Mouse (Mus musculus) MEL (cell line): Measurements from ENCODE around the gene Sec13. TPM values are rescaled to one million over a fixed set of nuclear protein-coding genes. Genes with fewer than 3 reads are reported as not detected.

Source experiments
- DNase-seq: peaks from one replicate; pipeline ENCODE4 v3.0.0; 2011; ENCODE audit warnings: low read depth, low spot score
- H3K27ac ChIP-seq: 2 replicates; pipeline ENCODE4 v1.5.1; 2012; ENCODE audit warnings: low read depth, mild to moderate bottlenecking, control low read depth, low read length, moderate library complexity; ENCODE audit not compliant: control insufficient read depth
- H3K27me3 ChIP-seq, 2 experiments: fragments of 150-350 bp in 1 of 2; sonication (generic) in 1 of 2; 2 replicates each; pipeline ENCODE4 v1.6.1; 2012; ENCODE audit warnings: low read length in 2 of 2, mild to moderate bottlenecking in 2 of 2, improper control_type of control experiment in 1 of 2, moderate library complexity in 1 of 2; ENCODE audit not compliant: insufficient read depth in 2 of 2, control insufficient read depth in 1 of 2
- H3K36me3 ChIP-seq, 2 experiments: 2 replicates each; pipeline ENCODE4 v1.6.1; 2012 to 2014; ENCODE audit warnings: low read length in 2 of 2, improper control_type of control experiment in 1 of 2, inconsistent platforms in 1 of 2, mild to moderate bottlenecking in 1 of 2; ENCODE audit not compliant: insufficient read depth in 2 of 2, control insufficient read depth in 1 of 2
- H3K4me1 ChIP-seq, 2 experiments: fragments of 150-350 bp in 1 of 2; sonication (generic) in 1 of 2; 2 replicates each; pipeline ENCODE4 v1.6.1; 2012; ENCODE audit warnings: low read length in 2 of 2, improper control_type of control experiment in 1 of 2, mild to moderate bottlenecking in 1 of 2; ENCODE audit not compliant: insufficient read depth in 2 of 2, control insufficient read depth in 1 of 2
- H3K4me3 ChIP-seq, 2 experiments: fragments of 150-350 bp in 1 of 2; sonication (generic) in 1 of 2; 2 replicates each; pipeline ENCODE4 v1.5.1; 2012; ENCODE audit warnings: low read depth in 2 of 2, low read length in 2 of 2, mild to moderate bottlenecking in 2 of 2, moderate library complexity in 2 of 2, control low read depth in 1 of 2, improper control_type of control experiment in 1 of 2; ENCODE audit not compliant: control insufficient read depth in 1 of 2, insufficient read depth in 1 of 2
- H3K79me2 ChIP-seq: 2 replicates; pipeline ENCODE4 v1.6.1; 2012; ENCODE audit warnings: mild to moderate bottlenecking, low read length, moderate library complexity; ENCODE audit not compliant: control insufficient read depth, poor library complexity, insufficient read depth
- H3K9ac ChIP-seq: 2 replicates; pipeline ENCODE4 v1.6.1; 2012; ENCODE audit warnings: low read depth, mild to moderate bottlenecking, control low read depth, low read length, moderate library complexity; ENCODE audit not compliant: control insufficient read depth, poor library complexity, severe bottlenecking
- H3K9me3 ChIP-seq: fragments of 150-350 bp; sonication (generic); replicated peaks from 2 replicates; pipeline ENCODE4 v1.6.1; 2012; ENCODE audit warnings: mild to moderate bottlenecking, low read length, improper control_type of control experiment, moderate library complexity; ENCODE audit not compliant: insufficient read depth
- CHD1 ChIP-seq: IDR thresholded peaks from 2 replicates; pipeline ENCODE4 v1.6.1; 2012; ENCODE audit warnings: low read depth, mild to moderate bottlenecking, inconsistent platforms, low read length, improper control_type of control experiment
- CHD2 ChIP-seq: IDR thresholded peaks from 2 replicates; pipeline ENCODE4 v1.6.1; 2011; ENCODE audit warnings: low read length, improper control_type of control experiment
- CTCF ChIP-seq, 3 experiments: IDR thresholded peaks in 2 of 3; conservative IDR thresholded peaks in 1 of 3; 2 replicates each; pipeline ENCODE4 v1.5.1; 2011 to 2012; ENCODE audit warnings: low read length in 3 of 3, low read depth in 2 of 3, mild to moderate bottlenecking in 2 of 3, improper control_type of control experiment in 1 of 3, inconsistent platforms in 1 of 3, mixed read lengths in 1 of 3, moderate library complexity in 1 of 3; ENCODE audit not compliant: control insufficient read depth in 1 of 3, insufficient read depth in 1 of 3, poor library complexity in 1 of 3, severe bottlenecking in 1 of 3
- E2F4 ChIP-seq: IDR thresholded peaks from 2 replicates; pipeline ENCODE4 v1.6.1; 2011; ENCODE audit warnings: low read depth, low read length, improper control_type of control experiment, borderline replicate concordance
- ELF1 ChIP-seq: IDR thresholded peaks from 2 replicates; pipeline ENCODE4 v1.6.1; 2014; ENCODE audit warnings: low read depth, mild to moderate bottlenecking, inconsistent platforms, low read length, improper control_type of control experiment, moderate library complexity
- ETS1 ChIP-seq: IDR thresholded peaks from 2 replicates; pipeline ENCODE4 v1.6.1; 2012; ENCODE audit warnings: low read depth, mild to moderate bottlenecking, inconsistent platforms, low read length, improper control_type of control experiment, moderate library complexity
- GATA1 ChIP-seq: IDR thresholded peaks from 2 replicates; pipeline ENCODE4 v1.6.1; 2011; ENCODE audit warnings: low read depth, low read length, improper control_type of control experiment
- HCFC1 ChIP-seq: IDR thresholded peaks from 2 replicates; pipeline ENCODE4 v1.6.1; 2012; ENCODE audit warnings: low read depth, mild to moderate bottlenecking, inconsistent platforms, low read length, improper control_type of control experiment, moderate library complexity
- JUND ChIP-seq: IDR thresholded peaks from 2 replicates; pipeline ENCODE4 v1.6.1; 2011; ENCODE audit warnings: low read depth, mild to moderate bottlenecking, improper control_type of control experiment, low read length
- KAT2A ChIP-seq: conservative IDR thresholded peaks from 2 replicates; pipeline ENCODE4 v1.6.1; 2012; ENCODE audit warnings: low read depth, low read length, improper control_type of control experiment, inconsistent platforms
- MAFK ChIP-seq: IDR thresholded peaks from 2 replicates; pipeline ENCODE4 v1.6.1; 2011; ENCODE audit warnings: low read depth, mild to moderate bottlenecking, low read length, improper control_type of control experiment, borderline replicate concordance
- MAX ChIP-seq: IDR thresholded peaks from 2 replicates; pipeline ENCODE4 v1.6.1; 2011; ENCODE audit warnings: low read length, improper control_type of control experiment
- MAZ ChIP-seq: IDR thresholded peaks from 2 replicates; pipeline ENCODE4 v1.6.1; 2012; ENCODE audit warnings: low read depth, mild to moderate bottlenecking, inconsistent platforms, low read length, improper control_type of control experiment
- MEF2A ChIP-seq: IDR thresholded peaks from 2 replicates; pipeline ENCODE4 v1.6.1; 2014; ENCODE audit warnings: low read depth, mild to moderate bottlenecking, inconsistent platforms, low read length, improper control_type of control experiment; ENCODE audit not compliant: poor library complexity, insufficient replicate concordance, severe bottlenecking; ENCODE audit errors: extremely low read depth
- MYB ChIP-seq: IDR thresholded peaks from 2 replicates; pipeline ENCODE4 v1.6.1; 2011; ENCODE audit warnings: mild to moderate bottlenecking, low read depth, low read length, improper control_type of control experiment
- MYC ChIP-seq: IDR thresholded peaks from 2 replicates; pipeline ENCODE4 v1.6.1; 2011; ENCODE audit warnings: low read depth, mild to moderate bottlenecking, low read length, improper control_type of control experiment, moderate library complexity
- NRF1 ChIP-seq: IDR thresholded peaks from 2 replicates; pipeline ENCODE4 v1.6.1; 2014; ENCODE audit warnings: low read depth, mild to moderate bottlenecking, inconsistent platforms, low read length, improper control_type of control experiment, moderate library complexity; ENCODE audit not compliant: poor library complexity, insufficient read depth, severe bottlenecking
- POLR2A ChIP-seq, 2 experiments: IDR thresholded peaks; 2 replicates each; pipeline ENCODE4 v1.6.1; 2011 to 2012; ENCODE audit warnings: low read length in 2 of 2, mild to moderate bottlenecking in 2 of 2, control low read depth in 1 of 2, improper control_type of control experiment in 1 of 2, low read depth in 1 of 2, moderate library complexity in 1 of 2; ENCODE audit not compliant: control insufficient read depth in 1 of 2, insufficient read depth in 1 of 2, poor library complexity in 1 of 2
- POLR2AphosphoS2 ChIP-seq: IDR thresholded peaks from 2 replicates; pipeline ENCODE4 v1.6.1; 2011; ENCODE audit warnings: low read length, improper control_type of control experiment
- POLR2AphosphoS5 ChIP-seq: IDR thresholded peaks from 2 replicates; pipeline ENCODE4 v1.6.1; 2012; ENCODE audit warnings: low read depth, borderline replicate concordance, mild to moderate bottlenecking, inconsistent platforms, low read length, moderate library complexity, mixed read lengths
- RAD21 ChIP-seq: IDR thresholded peaks from 2 replicates; pipeline ENCODE4 v1.6.1; 2011; ENCODE audit warnings: mild to moderate bottlenecking, low read depth, low read length, improper control_type of control experiment
- SIN3A ChIP-seq: IDR thresholded peaks from 2 replicates; pipeline ENCODE4 v1.6.1; 2012; ENCODE audit warnings: low read length, improper control_type of control experiment, inconsistent platforms
- SMC3 ChIP-seq: IDR thresholded peaks from 2 replicates; pipeline ENCODE4 v1.6.1; 2011; ENCODE audit warnings: low read depth, low read length, improper control_type of control experiment
- TAL1 ChIP-seq: IDR thresholded peaks from 2 replicates; pipeline ENCODE4 v1.6.1; 2012; ENCODE audit warnings: mild to moderate bottlenecking, inconsistent platforms, low read length, moderate library complexity, mixed read lengths
- TBP ChIP-seq: IDR thresholded peaks from 2 replicates; pipeline ENCODE4 v1.8.0; 2011; ENCODE audit warnings: low read depth, low read length, improper control_type of control experiment
- UBTF ChIP-seq: IDR thresholded peaks from 2 replicates; pipeline ENCODE4 v1.6.1; 2012; ENCODE audit warnings: low read depth, mild to moderate bottlenecking, inconsistent platforms, low read length, improper control_type of control experiment, moderate library complexity, borderline replicate concordance; ENCODE audit not compliant: insufficient read depth
- USF1 ChIP-seq: IDR thresholded peaks from 2 replicates; pipeline ENCODE4 v1.6.1; 2014; ENCODE audit warnings: low read depth, mild to moderate bottlenecking, inconsistent platforms, low read length, improper control_type of control experiment, moderate library complexity
- USF2 ChIP-seq, 2 experiments: IDR thresholded peaks; 2 replicates each; pipeline ENCODE4 v1.6.1; 2011 to 2012; ENCODE audit warnings: improper control_type of control experiment in 2 of 2, low read length in 2 of 2, borderline replicate concordance in 1 of 2, inconsistent platforms in 1 of 2, low read depth in 1 of 2, mild to moderate bottlenecking in 1 of 2; ENCODE audit not compliant: insufficient read depth in 1 of 2
- ZC3H11A ChIP-seq: IDR thresholded peaks from 2 replicates; pipeline ENCODE4 v1.6.1; 2012; ENCODE audit warnings: low read depth, mild to moderate bottlenecking, inconsistent platforms, low read length, improper control_type of control experiment
- ZKSCAN1 ChIP-seq: IDR thresholded peaks from 2 replicates; pipeline ENCODE4 v1.6.1; 2012; ENCODE audit warnings: low read depth, mild to moderate bottlenecking, inconsistent platforms, low read length, improper control_type of control experiment, moderate library complexity
- ZMIZ1 ChIP-seq: IDR thresholded peaks from 2 replicates; pipeline ENCODE4 v1.6.1; 2012; ENCODE audit warnings: low read depth, mild to moderate bottlenecking, inconsistent platforms, low read length, improper control_type of control experiment, moderate library complexity
- ZNF384 ChIP-seq: IDR thresholded peaks from 2 replicates; pipeline ENCODE4 v1.6.1; 2012; ENCODE audit warnings: low read depth, mild to moderate bottlenecking, inconsistent platforms, low read length, improper control_type of control experiment
- polyA plus RNA-seq, 2 experiments: library from polyadenylated mRNA; stranded (reverse) in 1 of 2; unstranded in 1 of 2; fragments of >175 nt in 1 of 2; fragments of >200 nt in 1 of 2; gene quantifications; 2 replicates each; pipeline versions ENCODE4 v1.2.1 to v1.2.4; 2012; ENCODE audit warnings: low replicate concordance in 2 of 2, low read depth in 1 of 2; ENCODE audit not compliant: insufficient read length in 2 of 2, insufficient read depth in 1 of 2, missing spikeins in 1 of 2
- total RNA-seq: library from RNA; depleted of rRNA; stranded (reverse); fragments of 300-350 nt; gene quantifications from 2 replicates; pipeline ENCODE4 v1.2.3, GENCODE M21; 2012

Gene Sec13
- total and polyA plus RNA-seq, 3 experiments = 182 to 269 (median 209) TPM

DNA sequence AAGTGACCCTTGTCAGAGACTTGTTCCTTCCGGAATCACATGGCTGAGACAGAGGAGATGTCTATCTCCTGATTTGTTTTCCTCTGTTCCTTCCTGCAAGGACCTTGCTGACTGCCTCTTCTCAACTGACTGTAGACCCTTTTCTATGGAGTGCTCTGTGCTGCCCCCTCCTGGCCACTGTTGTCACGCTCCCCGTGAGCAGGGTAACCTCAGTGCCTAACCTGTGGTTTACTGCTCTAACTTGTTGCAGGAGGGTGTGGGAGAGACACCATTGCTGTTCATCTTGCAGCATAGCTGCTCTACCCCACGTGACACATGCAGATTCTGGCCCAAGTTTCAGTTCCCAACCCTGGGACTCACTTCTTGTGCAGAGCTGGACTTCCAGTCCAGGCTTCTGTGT is 59.3 kb downstream of the Sec13 start:
- no peak overlapping the region for H3K9ac ChIP-seq
- H3K79me2 ChIP-seq = no peaks in the 10 kb centered on the region
- H3K27ac ChIP-seq = no peak overlapping the region
- H3K4me3 ChIP-seq = no peak overlapping the region
- peaks cover 0 to 5% of the 10 kb centered on the region in 2 experiments; a peak in 2 of 4 replicates for H3K36me3 ChIP-seq
- no peaks in the 10 kb centered on the region for H3K9me3 ChIP-seq
- peak; percentile 84 for DNase-seq
- H3K27me3 ChIP-seq = no peaks in the 10 kb centered on the region
- H3K4me1 ChIP-seq = peaks cover 8 to 9% of the 10 kb centered on the region in 2 experiments; a peak in 3 of 4 replicates
- TF ChIP-seq ZC3H11A (peak; percentile 39; the same call in 1 of the 2 replicates), ETS1 (no peak), MAZ (no peak), MAFK (no peak), MYB (no peak), SIN3A (no peak), POLR2AphosphoS5 (no peak), KAT2A (no peak), CTCF (IDR thresholded peaks at IDR 0.05 in 2 of 3, conservative IDR thresholded peaks at IDR 0.05 in 1 of 3; ENCODE audit: control insufficient read depth in 1 of 3, insufficient read depth in 1 of 3, low read depth in 2 of 3, low read length in 3 of 3, poor library complexity in 1 of 3, severe bottlenecking in 1 of 3) (peak; percentile 88 to 98 (median 92)), CHD2 (no peak), RAD21 (peak; percentile 58), UBTF (no peak), HCFC1 (no peak), TBP (0 out of 2 replicates have a peak, but pooled peaks have one; percentile 27), SMC3 (peak; percentile 84), MEF2A (no peak), ZNF384 (no peak), POLR2AphosphoS2 (no peak), USF1 (peak; percentile 46; the same call in 1 of the 2 replicates), ELF1 (no peak), CHD1 (no peak), MAX (no peak), ZMIZ1 (no peak), JUND (no peak), TAL1 (no peak), E2F4 (no peak), NRF1 (no peak), MYC (no peak), GATA1 (no peak), USF2 (IDR thresholded peaks at IDR 0.05; ENCODE audit: borderline replicate concordance in 1 of 2, insufficient read depth in 1 of 2, low read depth in 1 of 2, low read length in 2 of 2) (no peak), ZKSCAN1 (no peak), POLR2A (IDR thresholded peaks at IDR 0.05; ENCODE audit: control insufficient read depth in 1 of 2, insufficient read depth in 1 of 2, low read depth in 1 of 2, low read length in 2 of 2, poor library complexity in 1 of 2) (no peak)
